Mouse (Mus musculus): ENCODE measurements at regions not wholly inside any gene's neighbourhood (a gene's known extent, or its start where the extent isn't known, plus 50 kb on each side); places are given as distances from the start of the nearest gene placed in this dataset.

- no peak for TF ChIP-seq CTCF (IDR thresholded peaks at IDR 0.05; ENCODE audit: insufficient read depth, low read length)
- TF ChIP-seq POLR2A (IDR thresholded peaks at IDR 0.05; ENCODE audit: borderline replicate concordance, extremely low read depth, low read depth, low read length) = no peak
- DNase-seq = no peak
- 60% methylated on average over 6 of the region's 6 CpGs for WGBS
These were observed 182.5 kb downstream of the Mreg start for GRCm38 (mm10) chr1:72029625-72030024.

GRCm38 (mm10) chr1:72026861-72027260 lies 185.2 kb downstream of the Mreg start:
- WGBS = 91% methylated on average over 4 of the region's 4 CpGs
- Histone ChIP-seq H3K4me3 (replicated peaks; ENCODE audit: extremely low read depth, low read depth, low read length) (no peak overlapping the region), H3K4me1 (ENCODE audit: control insufficient read depth, insufficient read depth, low read length) (no peaks in the 10 kb centered on the region)
- TF ChIP-seq POLR2A (IDR thresholded peaks at IDR 0.05; ENCODE audit: borderline replicate concordance, extremely low read depth, low read depth, low read length) = no peak
- no peak for TF ChIP-seq CTCF (IDR thresholded peaks at IDR 0.05; ENCODE audit: insufficient read depth, low read length)
- no peak for DNase-seq

More at GRCm38 (mm10) chr1:72029625-72030024, 182.5 kb downstream of the Mreg start:
- Histone ChIP-seq H3K4me1 (ENCODE audit: control insufficient read depth, insufficient read depth, low read length) (no peaks in the 10 kb centered on the region), H3K4me3 (replicated peaks; ENCODE audit: extremely low read depth, low read depth, low read length) (no peak overlapping the region)

- WGBS = 74% methylated on average over 3 of the region's 3 CpGs
- Histone ChIP-seq H3K4me1 (ENCODE audit: control insufficient read depth, insufficient read depth, low read length) (no peaks in the 10 kb centered on the region), H3K4me3 (replicated peaks; ENCODE audit: extremely low read depth, low read depth, low read length) (no peak overlapping the region)
- TF ChIP-seq CTCF (IDR thresholded peaks at IDR 0.05; ENCODE audit: insufficient read depth, low read length) = no peak
- no peak for TF ChIP-seq POLR2A (IDR thresholded peaks at IDR 0.05; ENCODE audit: borderline replicate concordance, extremely low read depth, low read depth, low read length)
- DNase-seq = no peak
These were observed 189.5 kb downstream of the Mreg start for GRCm38 (mm10) chr1:72022631-72023030.

GRCm38 (mm10) chr1:72018479-72019222 lies 193.5 kb downstream of the Mreg start:
- TF ChIP-seq CTCF (IDR thresholded peaks at IDR 0.05; ENCODE audit: insufficient read depth, low read length) (no peak), POLR2A (IDR thresholded peaks at IDR 0.05; ENCODE audit: borderline replicate concordance, extremely low read depth, low read depth, low read length) (no peak)
- 65% methylated on average over 4 of the region's 4 CpGs for WGBS
- no peak for DNase-seq

GRCm38 (mm10) chr1:72017814-72018478 lies 194.2 kb downstream of the Mreg start:
- 85% methylated on average over 1 of the region's 1 CpGs for WGBS
- H3K4me3 ChIP-seq (replicated peaks; ENCODE audit: extremely low read depth, low read depth, low read length) = no peak overlapping the region
- no peak for TF ChIP-seq CTCF (IDR thresholded peaks at IDR 0.05; ENCODE audit: insufficient read depth, low read length)
- no peak for TF ChIP-seq POLR2A (IDR thresholded peaks at IDR 0.05; ENCODE audit: borderline replicate concordance, extremely low read depth, low read depth, low read length)
- DNase-seq = no peak
- peaks cover 2% of the 10 kb centered on the region for H3K4me1 ChIP-seq (ENCODE audit: control insufficient read depth, insufficient read depth, low read length)

More at GRCm38 (mm10) chr1:72018479-72019222, 193.5 kb downstream of the Mreg start:
- H3K4me1 ChIP-seq (ENCODE audit: control insufficient read depth, insufficient read depth, low read length) = peaks cover 2% of the 10 kb centered on the region
- no peak overlapping the region for H3K4me3 ChIP-seq (replicated peaks; ENCODE audit: extremely low read depth, low read depth, low read length)

- H3K4me3 ChIP-seq (replicated peaks; ENCODE audit: extremely low read depth, low read depth, low read length) = no peak overlapping the region
- no peak for TF ChIP-seq POLR2A (IDR thresholded peaks at IDR 0.05; ENCODE audit: borderline replicate concordance, extremely low read depth, low read depth, low read length)
- TF ChIP-seq CTCF (IDR thresholded peaks at IDR 0.05; ENCODE audit: insufficient read depth, low read length) = no peak
- DNase-seq = no peak
- WGBS = 75% methylated on average over 4 of the region's 4 CpGs
- peaks cover 2% of the 10 kb centered on the region for H3K4me1 ChIP-seq (ENCODE audit: control insufficient read depth, insufficient read depth, low read length)
These were observed 196.6 kb downstream of the Mreg start for GRCm38 (mm10) chr1:72015471-72015870.

- DNase-seq = no peak
- 8% methylated on average over 2 of the region's 2 CpGs for WGBS
- no peak overlapping the region for H3K4me3 ChIP-seq (replicated peaks; ENCODE audit: extremely low read depth, low read depth, low read length)
- TF ChIP-seq POLR2A (IDR thresholded peaks at IDR 0.05; ENCODE audit: borderline replicate concordance, extremely low read depth, low read depth, low read length) (no peak), CTCF (IDR thresholded peaks at IDR 0.05; ENCODE audit: insufficient read depth, low read length) (no peak)
- H3K4me1 ChIP-seq (ENCODE audit: control insufficient read depth, insufficient read depth, low read length) = peaks cover 2% of the 10 kb centered on the region
These were observed 197.5 kb downstream of the Mreg start for GRCm38 (mm10) chr1:72014580-72014979.

GRCm38 (mm10) chr1:72013863-72014262 lies 198.2 kb downstream of the Mreg start:
- 73% methylated on average over 7 of the region's 7 CpGs for WGBS
- Histone ChIP-seq H3K4me3 (replicated peaks; ENCODE audit: extremely low read depth, low read depth, low read length) (no peak overlapping the region), H3K4me1 (ENCODE audit: control insufficient read depth, insufficient read depth, low read length) (peaks cover 2% of the 10 kb centered on the region)
- no peak for TF ChIP-seq CTCF (IDR thresholded peaks at IDR 0.05; ENCODE audit: insufficient read depth, low read length)
- TF ChIP-seq POLR2A (IDR thresholded peaks at IDR 0.05; ENCODE audit: borderline replicate concordance, extremely low read depth, low read depth, low read length) = no peak
- no peak for DNase-seq

- H3K4me1 ChIP-seq (ENCODE audit: control insufficient read depth, insufficient read depth, low read length) = peaks cover 2% of the 10 kb centered on the region
- H3K4me3 ChIP-seq (replicated peaks; ENCODE audit: extremely low read depth, low read depth, low read length) = no peak overlapping the region
- no peak for DNase-seq
- WGBS = 84% methylated on average over 7 of the region's 7 CpGs
- TF ChIP-seq POLR2A (IDR thresholded peaks at IDR 0.05; ENCODE audit: borderline replicate concordance, extremely low read depth, low read depth, low read length) (no peak), CTCF (IDR thresholded peaks at IDR 0.05; ENCODE audit: insufficient read depth, low read length) (no peak)
These were observed 199.4 kb downstream of the Mreg start for GRCm38 (mm10) chr1:72012710-72013109.

Data from lung, adult 2 months (tissue).